Mouse (Mus musculus) CH12.LX (cell line): ENCODE measurements around the gene Frmd4a. TPM values are rescaled to one million over a fixed set of nuclear protein-coding genes. Genes with fewer than 3 reads are reported as not detected.

Experiments
- DNase-seq: peaks from one replicate; pipeline ENCODE4 v3.0.0-alpha.2; 2013; ENCODE audit errors: extremely low read depth
- H3K27ac ChIP-seq: 2 replicates; pipeline ENCODE4 v1.5.1; 2012; ENCODE audit warnings: low read depth, mild to moderate bottlenecking, control low read depth, moderate library complexity; ENCODE audit not compliant: insufficient read depth
- H3K27me3 ChIP-seq: replicated peaks from 2 replicates; pipeline ENCODE3; 2012; ENCODE audit warnings: inconsistent platforms
- H3K36me3 ChIP-seq, 2 experiments: replicated peaks in 1 of 2; 2 replicates each; pipeline versions ENCODE3 to v1.6.1; 2012; ENCODE audit warnings: inconsistent platforms in 1 of 2, low read length in 1 of 2, mild to moderate bottlenecking in 1 of 2, mixed read lengths in 1 of 2, moderate library complexity in 1 of 2; ENCODE audit not compliant: control insufficient read depth in 1 of 2, insufficient read depth in 1 of 2
- H3K4me1 ChIP-seq, 2 experiments: 2 replicates each; pipeline ENCODE4 v1.6.1; 2012; ENCODE audit warnings: inconsistent platforms in 1 of 2, moderate library complexity in 1 of 2; ENCODE audit not compliant: insufficient read depth in 2 of 2, control insufficient read depth in 1 of 2
- H3K4me2 ChIP-seq: 2 replicates; pipeline ENCODE4 v1.6.1; 2012; ENCODE audit warnings: low read depth, mild to moderate bottlenecking, control low read depth; ENCODE audit not compliant: poor library complexity, insufficient read depth, severe bottlenecking
- H3K4me3 ChIP-seq, 3 experiments: fragments of 150-350 bp in 1 of 3; sonication (generic) in 1 of 3; replicated peaks in 1 of 3; 2 replicates each; pipeline versions ENCODE3 to v1.5.1; 2011 to 2012; ENCODE audit warnings: low read depth in 2 of 3, low read length in 2 of 3, mild to moderate bottlenecking in 2 of 3, moderate library complexity in 2 of 3, control low read depth in 1 of 3, improper control_type of control experiment in 1 of 3, inconsistent platforms in 1 of 3, mixed read lengths in 1 of 3; ENCODE audit not compliant: poor library complexity in 1 of 3
- H3K79me2 ChIP-seq: replicated peaks from 2 replicates; pipeline ENCODE4 v1.6.1; 2012; ENCODE audit warnings: mild to moderate bottlenecking, moderate library complexity; ENCODE audit not compliant: control insufficient read depth, poor library complexity, insufficient read depth, severe bottlenecking; ENCODE audit errors: extremely low read depth
- H3K9ac ChIP-seq: 2 replicates; pipeline ENCODE4 v1.6.1; 2012; ENCODE audit warnings: low read depth, mild to moderate bottlenecking, control low read depth, moderate library complexity; ENCODE audit not compliant: insufficient read depth
- H3K9me3 ChIP-seq: replicated peaks from 2 replicates; pipeline ENCODE3; 2012; ENCODE audit warnings: low read length, inconsistent platforms, mixed read lengths
- BHLHE40 ChIP-seq: IDR thresholded peaks from 2 replicates; pipeline ENCODE4 v1.6.1; 2011; ENCODE audit warnings: mild to moderate bottlenecking, low read depth, low read length, improper control_type of control experiment
- CHD1 ChIP-seq: IDR thresholded peaks from 2 replicates; pipeline ENCODE4 v1.6.1; 2012; ENCODE audit warnings: low read depth, low read length, improper control_type of control experiment, inconsistent platforms
- CHD2 ChIP-seq: IDR thresholded peaks from 2 replicates; pipeline ENCODE4 v1.6.1; 2011; ENCODE audit warnings: low read length, improper control_type of control experiment
- CTCF ChIP-seq, 2 experiments: IDR thresholded peaks in 1 of 2; conservative IDR thresholded peaks in 1 of 2; 2 replicates each; pipeline ENCODE4 v1.5.1; 2011 to 2012; ENCODE audit warnings: low read depth in 2 of 2, low read length in 2 of 2, improper control_type of control experiment in 1 of 2, inconsistent platforms in 1 of 2, mild to moderate bottlenecking in 1 of 2, moderate library complexity in 1 of 2
- E2F4 ChIP-seq: IDR thresholded peaks from 2 replicates; pipeline ENCODE4 v1.6.1; 2011; ENCODE audit warnings: low read depth, low read length, improper control_type of control experiment; ENCODE audit not compliant: insufficient replicate concordance
- EP300 ChIP-seq: IDR thresholded peaks from 2 replicates; pipeline ENCODE4 v1.6.1; 2011; ENCODE audit warnings: low read length, improper control_type of control experiment
- JUN ChIP-seq: IDR thresholded peaks from 2 replicates; pipeline ENCODE4 v1.6.1; 2011; ENCODE audit warnings: low read depth, mild to moderate bottlenecking, low read length, improper control_type of control experiment, moderate library complexity; ENCODE audit not compliant: insufficient read depth
- MAFK ChIP-seq: IDR thresholded peaks from 2 replicates; pipeline ENCODE4 v1.6.1; 2011; ENCODE audit warnings: low read length, improper control_type of control experiment; ENCODE audit not compliant: insufficient replicate concordance
- MAX ChIP-seq: IDR thresholded peaks from 2 replicates; pipeline ENCODE4 v1.6.1; 2011; ENCODE audit warnings: low read length, improper control_type of control experiment
- MEF2A ChIP-seq: IDR thresholded peaks from 2 replicates; pipeline ENCODE4 v1.6.1; 2014; ENCODE audit warnings: low read depth, mild to moderate bottlenecking, inconsistent platforms, low read length, improper control_type of control experiment, borderline replicate concordance
- NRF1 ChIP-seq: IDR thresholded peaks from 2 replicates; pipeline ENCODE4 v1.6.1; 2014; ENCODE audit warnings: low read depth, mild to moderate bottlenecking, inconsistent platforms, low read length, improper control_type of control experiment, moderate library complexity
- SMC3 ChIP-seq: IDR thresholded peaks from 2 replicates; pipeline ENCODE4 v1.6.1; 2011; ENCODE audit warnings: low read depth, low read length, improper control_type of control experiment
- USF1 ChIP-seq: IDR thresholded peaks from 2 replicates; pipeline ENCODE4 v1.6.1; 2014; ENCODE audit warnings: low read depth, mild to moderate bottlenecking, inconsistent platforms, low read length, improper control_type of control experiment
- USF2 ChIP-seq: conservative IDR thresholded peaks from 2 replicates; pipeline ENCODE4 v1.6.1; 2011; ENCODE audit warnings: low read depth, low read length, improper control_type of control experiment
- ZMIZ1 ChIP-seq: IDR thresholded peaks from 2 replicates; pipeline ENCODE4 v1.6.1; 2012; ENCODE audit warnings: low read depth, mild to moderate bottlenecking, inconsistent platforms, low read length, improper control_type of control experiment
- dilution Hi-C: fragments of 300-500 bp; cut with MboI; formaldehyde crosslinking; loops from 2 replicates; pipeline ENCODE4 v1.14.3; 2020; ENCODE audit warnings: low sequenced_read_pairs; ENCODE audit not compliant: extremely low pct_unique_long_range_greater_than_20kb, extremely low pct_ligation_motif_present
- in situ Hi-C: fragments of 300-500 bp; cut with MboI; formaldehyde crosslinking; loops from 3 replicates; pipeline ENCODE4 v1.14.3; 2019; ENCODE audit warnings: low sequenced_read_pairs, low pct_ligation_motif_present, low pct_unique_long_range_greater_than_20kb, mixed read lengths
- polyA plus RNA-seq: library from polyadenylated mRNA; unstranded; fragments of >175 nt; gene quantifications from 2 replicates; pipeline ENCODE4 v1.2.1, GENCODE M21; 2012; ENCODE audit warnings: low read depth; ENCODE audit not compliant: insufficient read length
- total RNA-seq, 2 experiments: library from RNA; depleted of rRNA; stranded (reverse); fragments of 300-350 nt in 1 of 2; fragments of >200 nt in 1 of 2; gene quantifications; 2 replicates each; pipeline ENCODE4 v1.2.3; 2012 to 2014

The Frmd4a gene
- total RNA-seq (2012; rRNA removed) (0.13 TPM in 2 replicates), total RNA-seq (2014; rRNA removed) (0.26 and 0.32 TPM in 2 replicates), polyA plus RNA-seq (1.6 and 2.0 TPM in 2 replicates)

DNA sequence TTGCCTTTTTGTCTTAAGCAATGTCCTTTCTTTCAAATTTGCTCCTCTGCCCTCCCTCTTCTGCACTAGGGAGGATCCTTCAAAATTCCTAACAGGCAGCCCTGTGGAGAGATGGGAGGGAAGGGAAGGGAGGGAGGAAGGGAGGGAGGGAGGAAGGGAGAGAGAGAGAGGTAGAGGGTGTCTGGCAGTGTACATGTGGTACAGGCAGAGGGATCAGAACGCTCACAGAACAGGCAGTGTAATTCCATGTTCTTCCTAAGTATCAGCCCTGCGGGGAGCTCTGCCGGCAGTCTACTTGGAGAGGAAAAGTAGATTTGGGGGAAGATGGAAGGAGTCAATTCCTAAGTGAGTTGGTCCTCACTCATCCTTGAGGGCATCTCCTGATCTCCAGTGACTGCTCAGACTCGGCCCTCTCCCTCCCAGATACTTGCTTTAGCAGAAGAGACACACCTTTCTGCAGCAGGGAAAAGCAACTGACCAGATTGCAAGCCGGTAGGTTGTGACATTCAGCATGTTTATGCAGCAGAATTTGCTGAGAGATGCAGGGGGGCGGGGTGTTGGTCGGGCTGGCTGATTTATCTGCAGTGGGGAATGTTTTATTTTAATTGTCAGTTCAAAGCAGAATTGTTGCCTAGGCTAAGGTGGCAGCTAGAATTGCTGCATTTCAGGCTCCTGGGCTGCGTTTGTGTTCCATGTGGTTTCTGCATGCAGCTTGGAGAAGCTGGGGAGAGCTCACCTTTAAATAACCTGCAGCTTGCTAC lies at the start of gene Frmd4a:
Gene Frmd4a, plus strand, starts transcription at position 190 of the 761 bp plus-strand sequence.
- Histone ChIP-seq H3K4me3 (no peak within 1 kb of the TSS), H3K27me3 (no peaks in the 10 kb centered on the region), H3K4me1 (no peaks in the 10 kb centered on the region), H3K9me3 (no peaks in the 10 kb centered on the region), H3K79me2 (no peaks in the 10 kb centered on the region), H3K27ac (no peak within 1 kb of the TSS), H3K36me3 (no peaks in the 10 kb centered on the region), H3K4me2 (no peak within 1 kb of the TSS), H3K9ac (no peak within 1 kb of the TSS)
- dilution Hi-C loops, result no loop called here
- in situ Hi-C loops, result no loop called here
- DNase-seq, result no peak
- TF ChIP-seq MEF2A (no peak), USF2 (no peak)

DNA sequence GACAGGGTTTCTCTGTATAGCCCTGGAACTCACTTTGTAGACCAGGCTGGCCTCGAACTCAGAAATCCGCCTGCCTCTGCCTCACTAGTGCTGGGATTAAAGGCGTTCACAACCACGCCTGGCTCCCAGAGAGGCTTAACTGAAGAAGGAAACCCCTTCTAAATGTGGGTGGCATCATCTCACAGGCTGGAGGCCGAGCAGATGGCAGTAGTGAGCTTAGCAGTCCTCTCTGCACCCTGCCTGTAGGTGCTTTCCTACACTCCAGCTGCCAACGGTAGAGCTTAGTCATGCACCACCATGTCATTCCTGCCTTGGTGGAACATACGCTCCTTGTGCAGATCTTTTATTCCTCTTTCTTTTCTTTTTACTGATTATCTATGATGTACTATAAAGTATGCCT lies 28.6 kb upstream of the Frmd4a start:
- no peaks in the 10 kb centered on the region for H3K4me1 ChIP-seq
- H3K36me3 ChIP-seq, result no peaks in the 10 kb centered on the region
- no peaks in the 10 kb centered on the region for H3K9me3 ChIP-seq
- no peak for TF ChIP-seq USF1
- no peak for TF ChIP-seq ZMIZ1
- no peak for TF ChIP-seq JUN
- TF ChIP-seq CTCF (conservative IDR thresholded peaks at IDR 0.05 in 1 of 2, IDR thresholded peaks at IDR 0.05 in 1 of 2; ENCODE audit: low read depth in 2 of 2, low read length in 2 of 2), result no peak
- no peak for TF ChIP-seq EP300
- no peak for TF ChIP-seq BHLHE40
- no peak for TF ChIP-seq CHD2
- TF ChIP-seq NRF1, result no peak
- TF ChIP-seq E2F4, result no peak
- no peak for TF ChIP-seq MAFK
- TF ChIP-seq SMC3, result no peak
- no peak for TF ChIP-seq MAX
- no peak for TF ChIP-seq CHD1
- in situ Hi-C loops, result no loop called here
- no peaks in the 10 kb centered on the region for H3K79me2 ChIP-seq
- H3K27me3 ChIP-seq, result no peaks in the 10 kb centered on the region
- H3K4me2 ChIP-seq, result no peak overlapping the region
- no peak overlapping the region for H3K9ac ChIP-seq
- no peak for DNase-seq
- dilution Hi-C loops, result no loop called here
- H3K27ac ChIP-seq, result no peak overlapping the region
- no peak overlapping the region for H3K4me3 ChIP-seq
